Mouse (Mus musculus): ENCODE results near the gene Swap70. TPM values are rescaled to one million over a fixed set of nuclear protein-coding genes. Genes with fewer than 3 reads are reported as not detected.
A peak's percentile ranks its signal among the peaks of the same experiment; 100 is the strongest.

Gene Swap70
- total RNA-seq, 2 experiments from 2014 or later, result 11.5 to 16.2 TPM

GRCm38 (mm10) chr7:110272434-110272833, 50.9 kb downstream of the Swap70 start:
- DNase-seq, result no peak

DNA sequence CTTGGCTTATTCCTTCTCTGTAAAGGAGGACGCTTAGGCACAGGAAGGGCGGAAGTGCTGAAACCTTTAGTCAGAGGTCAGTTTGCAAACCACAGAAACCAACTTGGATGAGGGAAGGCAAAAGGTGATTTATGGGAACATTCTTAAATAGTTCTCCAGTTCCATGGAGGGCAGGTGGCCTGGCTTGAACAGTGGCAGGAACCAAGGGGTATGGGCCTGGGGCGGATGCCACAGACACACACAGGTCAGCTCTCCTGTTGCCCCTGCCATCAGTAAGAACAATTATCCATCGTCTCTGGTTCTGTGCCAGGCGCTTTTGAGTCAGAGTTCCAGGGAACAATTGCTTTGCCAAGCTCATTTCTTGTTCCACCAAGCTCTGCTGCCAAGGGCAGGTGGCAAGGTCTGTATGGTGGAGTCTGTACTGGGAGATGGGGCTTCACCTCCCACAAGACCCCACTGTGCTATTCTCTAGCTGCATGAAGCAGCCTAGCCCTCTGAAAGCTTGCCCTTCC, 56.3 kb downstream of the Swap70 start:
- DNase-seq, result no peak

DNA sequence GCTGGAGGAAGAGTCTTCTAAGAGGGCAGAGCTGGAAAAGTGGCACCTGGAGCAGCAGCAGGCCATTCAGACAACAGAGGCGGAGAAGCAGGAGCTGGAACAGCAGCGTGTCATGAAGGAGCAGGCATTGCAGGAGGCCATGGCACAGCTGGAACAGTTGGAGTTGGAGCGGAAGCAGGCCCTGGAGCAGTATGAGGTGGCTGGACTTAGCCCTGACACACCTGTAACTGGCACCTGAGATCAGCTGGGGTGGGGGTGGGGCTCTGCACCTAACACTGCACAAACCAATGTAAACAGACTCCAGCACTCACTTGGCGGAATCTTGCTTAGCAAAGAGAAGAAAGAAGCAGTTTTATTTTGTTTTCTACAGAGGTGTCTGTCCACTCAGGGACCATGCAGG, 57.7 kb downstream of the Swap70 start:
- DNase-seq, result no peak

DNA sequence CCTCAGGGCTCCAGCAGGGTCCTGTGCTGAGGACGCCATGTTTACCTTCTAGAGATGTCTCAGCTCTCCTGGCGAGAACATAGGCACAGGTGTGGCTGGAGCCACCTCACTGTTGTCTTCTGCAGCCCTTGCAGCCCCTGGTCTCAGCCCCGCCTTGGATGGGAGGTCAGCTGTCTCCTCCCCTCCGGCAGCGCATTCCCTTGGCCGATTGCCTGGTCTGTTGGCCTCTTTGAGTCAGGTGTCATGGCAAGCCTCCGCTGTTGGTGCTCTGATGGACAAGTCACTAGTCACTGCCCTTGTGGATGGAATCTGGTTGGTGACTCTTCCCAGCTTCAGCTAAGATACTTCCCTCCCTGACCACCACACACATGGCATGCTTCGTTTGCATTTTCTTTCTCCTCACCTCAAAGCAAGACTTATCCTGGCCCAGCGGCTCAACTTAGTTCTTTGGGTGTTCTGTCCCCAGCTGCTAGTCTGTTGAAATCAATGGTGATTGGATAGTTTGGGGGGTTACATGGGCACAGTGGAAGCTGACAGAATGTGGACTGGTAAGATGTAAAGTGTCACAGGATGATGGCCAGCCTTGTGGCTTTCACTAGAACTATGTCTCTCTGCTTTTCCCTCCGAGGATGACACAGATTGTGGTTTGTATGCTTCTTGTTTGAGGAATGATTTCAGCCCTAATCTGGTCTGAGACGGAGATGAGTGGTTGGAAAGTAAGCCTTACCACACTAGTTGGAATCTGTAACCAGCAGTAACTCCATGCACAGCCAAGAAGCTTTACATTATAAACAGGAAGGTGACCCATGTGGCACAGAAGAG, 60.1 kb downstream of the Swap70 start:
- no peak for DNase-seq

DNA sequence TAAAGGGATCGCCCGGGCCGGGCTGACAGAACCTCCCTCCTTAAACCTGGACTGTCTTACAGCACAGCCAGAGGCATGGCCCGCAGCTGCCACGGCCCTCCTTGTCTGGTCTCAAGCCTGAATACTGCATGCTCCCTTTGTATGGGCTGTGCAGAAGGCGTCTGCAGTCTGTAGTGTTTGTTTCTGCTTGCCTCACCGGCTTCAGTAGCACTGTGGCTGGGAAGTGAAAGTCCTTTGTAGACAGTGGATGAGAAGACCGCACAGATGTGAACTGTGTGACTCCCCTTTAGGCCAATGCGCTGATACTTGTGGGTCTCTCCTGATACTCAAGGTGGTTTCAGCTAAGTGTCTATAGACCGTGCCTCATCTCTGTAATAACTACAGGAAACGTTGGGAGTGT, 61.3 kb downstream of the Swap70 start:
- no peak for DNase-seq

DNA sequence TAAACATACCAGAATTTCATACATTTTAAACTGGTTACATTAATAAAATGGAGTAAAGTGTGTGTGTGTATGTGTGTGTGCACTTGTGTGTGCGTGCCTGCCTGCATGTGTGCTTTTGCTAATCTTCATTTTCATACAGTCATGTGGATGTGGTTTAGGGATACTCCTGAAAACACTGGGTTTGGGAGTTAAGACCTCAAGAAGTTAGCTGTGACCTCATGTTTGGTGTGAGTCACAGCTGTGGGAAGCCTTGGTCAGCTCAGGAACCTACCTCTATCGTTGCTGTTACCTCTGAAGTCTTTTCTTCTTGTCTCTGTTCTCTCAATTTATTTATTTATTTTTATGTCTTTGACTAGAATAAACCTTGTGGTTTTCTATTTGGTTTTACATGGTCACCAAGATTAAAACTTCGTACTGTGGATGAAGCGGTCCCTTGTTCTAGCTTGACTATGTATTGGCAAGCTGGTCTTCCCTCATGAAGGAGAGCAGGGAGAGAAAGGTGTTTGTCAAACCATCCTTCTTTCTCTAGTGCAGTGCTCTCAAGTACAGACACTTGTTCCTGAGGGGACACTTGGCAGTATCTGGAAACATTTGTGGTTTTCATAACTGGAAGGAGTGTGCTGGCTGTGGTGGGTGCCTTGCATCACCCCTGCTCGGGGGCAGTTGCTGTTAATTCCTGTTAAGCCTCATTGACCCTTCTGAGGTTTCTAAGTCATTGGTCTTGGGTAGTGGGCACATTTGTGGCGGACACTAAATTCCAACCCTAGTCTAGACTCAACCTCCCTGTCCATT, 62.2 kb downstream of the Swap70 start:
- no peak for DNase-seq

DNA sequence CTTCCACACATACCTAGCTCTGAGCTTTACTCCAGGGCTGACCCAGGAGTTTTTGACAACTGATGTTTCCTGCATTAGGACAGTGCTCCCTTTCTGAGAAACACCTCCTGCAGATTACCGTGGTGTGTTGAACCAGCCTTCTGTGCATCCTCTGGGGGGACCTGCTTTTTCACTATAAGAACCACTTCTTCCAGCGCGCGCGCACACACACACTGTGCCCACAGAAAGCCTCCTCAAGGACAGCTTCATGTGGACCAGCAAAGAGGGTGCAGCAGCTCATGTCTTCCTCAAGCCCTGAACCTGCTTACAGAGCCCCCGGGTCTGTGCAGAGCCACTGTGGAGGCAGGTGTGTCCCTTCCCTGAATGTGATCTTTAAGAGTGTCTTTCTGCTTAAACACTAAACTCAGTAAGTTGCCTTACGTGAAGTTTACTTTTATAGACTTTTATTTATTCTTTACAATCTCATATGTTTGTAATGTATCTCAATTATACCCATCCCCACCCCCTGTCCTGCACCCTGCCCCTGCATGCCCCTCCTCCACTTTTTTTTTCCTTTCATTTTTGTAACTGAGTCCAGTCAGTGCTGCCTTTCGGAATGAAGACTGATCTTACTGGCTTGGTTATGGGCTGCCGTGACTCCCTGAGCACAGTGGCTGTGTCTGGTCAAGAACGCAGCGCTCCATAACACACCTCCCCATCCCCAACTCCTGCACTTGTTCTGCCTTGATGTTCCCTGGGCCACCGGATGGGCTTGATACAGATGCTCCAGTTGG, 63.8 kb downstream of the Swap70 start:
- no peak for DNase-seq

DNA sequence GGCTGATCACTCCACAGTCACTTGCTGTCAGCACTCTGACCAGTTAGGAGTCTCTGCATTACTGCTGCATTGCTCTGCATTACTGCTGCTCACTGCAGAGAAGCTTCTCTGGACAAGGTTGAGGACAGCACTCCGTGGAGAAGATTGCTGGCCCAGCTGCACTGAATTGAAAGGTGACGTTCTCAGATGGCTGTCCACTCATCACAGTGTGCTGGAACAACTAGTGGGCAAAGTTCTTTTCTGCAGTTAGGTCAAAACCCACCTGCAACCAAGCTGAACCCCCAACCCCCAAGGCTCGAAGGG, 64.3 kb downstream of the Swap70 start:
- no peak for DNase-seq

DNA sequence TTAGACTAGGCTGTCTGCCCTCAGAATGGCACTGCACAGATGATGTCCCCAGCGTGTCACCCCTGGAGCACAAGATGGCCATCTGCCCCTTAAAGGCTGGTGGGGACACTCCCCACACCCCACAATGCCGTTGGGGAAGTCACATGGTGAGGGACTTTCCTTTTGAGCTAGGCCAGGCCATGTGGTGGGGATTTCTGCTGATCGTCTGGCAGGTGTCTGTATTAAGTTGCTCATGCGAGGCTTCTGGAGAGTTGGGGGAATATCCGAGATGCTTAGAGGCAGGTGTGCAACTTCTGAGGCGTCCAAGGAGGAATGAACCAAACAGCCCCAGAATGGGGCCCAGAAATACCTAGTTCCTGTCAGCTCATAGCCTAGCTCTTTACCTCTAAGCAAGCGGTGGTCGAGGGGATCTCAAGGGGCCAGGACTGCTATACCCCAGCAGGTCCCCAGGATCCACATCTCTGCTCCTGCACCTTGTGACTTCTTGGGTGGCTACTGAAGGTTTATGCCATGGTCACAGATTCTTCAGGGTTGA, 64.8 kb downstream of the Swap70 start:
- DNase-seq, result no peak

GRCm38 (mm10) chr7:110286838-110287475, 65.4 kb downstream of the Swap70 start:
- peak; percentile 88 for DNase-seq

DNA sequence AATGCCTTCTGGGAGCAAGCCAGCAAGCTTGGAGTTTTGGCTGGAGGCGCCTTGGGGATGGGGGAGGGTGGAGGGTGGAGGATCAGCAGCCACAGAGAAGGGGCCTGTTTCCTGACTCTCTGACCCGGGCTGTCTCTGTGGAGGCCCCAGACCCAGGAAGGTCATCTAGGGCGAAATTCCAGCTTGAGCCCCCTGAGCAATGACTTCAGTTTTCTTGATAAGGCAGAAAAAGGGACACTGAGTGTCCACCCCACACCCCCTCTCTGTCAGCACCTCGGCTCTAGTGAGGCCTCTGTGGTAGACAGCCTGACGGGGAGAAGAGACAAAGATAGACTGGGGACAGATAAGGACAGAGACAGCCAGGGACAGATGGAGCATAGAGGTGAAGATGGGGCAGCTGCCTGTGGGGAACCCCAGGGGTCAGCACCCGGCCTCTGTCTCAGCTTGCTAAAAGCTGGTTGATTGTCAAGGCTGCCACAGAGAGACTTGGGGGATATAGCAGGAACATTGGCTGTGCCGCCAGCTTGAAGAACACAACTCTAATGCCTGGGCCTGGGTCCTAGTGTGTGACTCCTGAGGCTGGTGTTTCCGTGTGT, 66.1 kb downstream of the Swap70 start:
- DNase-seq, result peak; percentile 40

- no peak for DNase-seq
Observed at GRCm38 (mm10) chr7:110288191-110288604, 66.7 kb downstream of the Swap70 start.

DNA sequence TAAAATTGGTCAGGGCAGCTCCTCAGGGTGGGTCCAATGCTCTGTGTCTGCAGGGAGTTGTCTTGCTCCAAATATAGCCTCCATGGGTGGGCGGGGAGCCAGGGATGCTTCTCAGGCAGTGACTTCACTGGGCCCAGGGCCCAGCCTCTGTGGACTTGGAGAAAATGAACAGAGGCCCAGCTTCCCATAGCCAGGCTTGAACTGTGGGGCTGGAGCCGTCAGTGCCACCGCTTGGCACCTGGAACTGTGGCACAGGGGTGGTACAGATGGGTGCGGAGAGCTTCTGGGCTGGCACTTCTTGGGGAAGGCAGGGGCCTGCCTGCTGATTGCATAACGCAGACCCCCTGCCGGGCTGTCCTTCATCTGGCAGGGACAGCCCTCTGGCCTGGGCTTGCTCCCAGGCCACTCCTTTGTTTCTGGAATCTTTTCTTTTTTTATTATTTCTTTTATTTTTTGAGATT, 67.2 kb downstream of the Swap70 start:
- peak; percentile 95 for DNase-seq

DNA sequence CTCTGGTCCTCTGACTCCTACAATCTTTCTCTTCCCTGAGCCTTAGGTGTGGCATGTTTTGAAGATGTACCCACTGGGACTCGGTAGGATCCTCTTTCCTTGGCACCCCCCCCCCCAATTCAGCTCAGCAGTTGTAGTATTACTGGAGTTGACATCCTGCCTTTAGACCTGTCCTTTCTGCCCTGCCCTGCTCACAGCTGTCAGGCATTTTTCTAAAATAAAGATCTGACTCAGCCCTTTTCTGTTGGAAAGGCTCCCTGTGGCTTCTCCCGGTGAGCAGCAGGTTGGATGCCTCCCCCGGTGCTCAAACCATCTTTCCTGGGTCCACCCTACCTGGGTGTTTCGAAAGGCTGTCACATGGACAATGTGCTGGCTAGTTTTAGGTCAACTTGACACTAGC, 68.1 kb downstream of the Swap70 start:
- no peak for DNase-seq

- DNase-seq, result peak; percentile 82
Observed at GRCm38 (mm10) chr7:110296889-110297603, 75.5 kb downstream of the Swap70 start.

DNA sequence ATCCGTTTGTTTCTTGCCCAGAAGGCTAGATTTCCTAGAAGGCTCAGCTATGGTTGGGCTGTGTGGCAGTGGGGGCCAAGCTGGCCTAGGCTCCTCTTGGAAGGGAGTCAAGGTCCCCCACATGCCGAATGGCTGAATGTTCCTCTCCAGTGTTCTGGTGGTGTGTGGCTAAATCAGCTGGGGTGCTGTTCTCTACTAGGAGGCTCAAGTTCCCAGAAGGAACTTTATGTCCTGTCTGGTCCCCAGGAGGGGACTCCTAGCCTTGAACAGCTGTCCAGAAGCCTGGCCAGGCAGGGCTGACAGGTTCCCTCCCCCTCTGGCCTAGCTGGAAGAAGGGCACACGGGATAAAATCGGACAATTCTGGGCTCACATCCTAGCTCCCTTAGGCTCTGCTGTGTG, 76.1 kb downstream of the Swap70 start:
- DNase-seq, result no peak

GRCm38 (mm10) chr7:110298090-110298489, 76.6 kb downstream of the Swap70 start:
- DNase-seq, result no peak

GRCm38 (mm10) chr7:110298739-110299410, 77.4 kb downstream of the Swap70 start:
- no peak for DNase-seq

GRCm38 (mm10) chr7:110302886-110303285, 81.4 kb downstream of the Swap70 start:
- no peak for DNase-seq

GRCm38 (mm10) chr7:110305486-110305885, 84.0 kb downstream of the Swap70 start:
- DNase-seq, result no peak

All from gastrocnemius, postnatal 10 days (tissue).